Mouse (Mus musculus) MEL (cell line): ENCODE results near the gene Tldc1. TPM values are rescaled to one million over a fixed set of nuclear protein-coding genes. Genes with fewer than 3 reads are reported as not detected.

Experiments used
- DNase-seq: peaks from one replicate; pipeline ENCODE4 v3.0.0; 2011; ENCODE audit warnings: low read depth, low spot score
- H3K27ac ChIP-seq: 2 replicates; pipeline ENCODE4 v1.5.1; 2012; ENCODE audit warnings: low read depth, mild to moderate bottlenecking, control low read depth, low read length, moderate library complexity; ENCODE audit not compliant: control insufficient read depth
- H3K27me3 ChIP-seq, 2 experiments: fragments of 150-350 bp in 1 of 2; sonication (generic) in 1 of 2; 2 replicates each; pipeline ENCODE4 v1.6.1; 2012; ENCODE audit warnings: low read length in 2 of 2, mild to moderate bottlenecking in 2 of 2, improper control_type of control experiment in 1 of 2, moderate library complexity in 1 of 2; ENCODE audit not compliant: insufficient read depth in 2 of 2, control insufficient read depth in 1 of 2
- H3K36me3 ChIP-seq, 2 experiments: 2 replicates each; pipeline ENCODE4 v1.6.1; 2012 to 2014; ENCODE audit warnings: low read length in 2 of 2, improper control_type of control experiment in 1 of 2, inconsistent platforms in 1 of 2, mild to moderate bottlenecking in 1 of 2; ENCODE audit not compliant: insufficient read depth in 2 of 2, control insufficient read depth in 1 of 2
- H3K4me1 ChIP-seq, 2 experiments: fragments of 150-350 bp in 1 of 2; sonication (generic) in 1 of 2; 2 replicates each; pipeline ENCODE4 v1.6.1; 2012; ENCODE audit warnings: low read length in 2 of 2, improper control_type of control experiment in 1 of 2, mild to moderate bottlenecking in 1 of 2; ENCODE audit not compliant: insufficient read depth in 2 of 2, control insufficient read depth in 1 of 2
- H3K4me3 ChIP-seq, 2 experiments: fragments of 150-350 bp in 1 of 2; sonication (generic) in 1 of 2; 2 replicates each; pipeline ENCODE4 v1.5.1; 2012; ENCODE audit warnings: low read depth in 2 of 2, low read length in 2 of 2, mild to moderate bottlenecking in 2 of 2, moderate library complexity in 2 of 2, control low read depth in 1 of 2, improper control_type of control experiment in 1 of 2; ENCODE audit not compliant: control insufficient read depth in 1 of 2, insufficient read depth in 1 of 2
- H3K79me2 ChIP-seq: 2 replicates; pipeline ENCODE4 v1.6.1; 2012; ENCODE audit warnings: mild to moderate bottlenecking, low read length, moderate library complexity; ENCODE audit not compliant: control insufficient read depth, poor library complexity, insufficient read depth
- H3K9ac ChIP-seq: 2 replicates; pipeline ENCODE4 v1.6.1; 2012; ENCODE audit warnings: low read depth, mild to moderate bottlenecking, control low read depth, low read length, moderate library complexity; ENCODE audit not compliant: control insufficient read depth, poor library complexity, severe bottlenecking
- H3K9me3 ChIP-seq: fragments of 150-350 bp; sonication (generic); replicated peaks from 2 replicates; pipeline ENCODE4 v1.6.1; 2012; ENCODE audit warnings: mild to moderate bottlenecking, low read length, improper control_type of control experiment, moderate library complexity; ENCODE audit not compliant: insufficient read depth
- BHLHE40 ChIP-seq: IDR thresholded peaks from 2 replicates; pipeline ENCODE4 v1.6.1; 2012; ENCODE audit warnings: low read depth, mild to moderate bottlenecking, inconsistent platforms, low read length, improper control_type of control experiment, borderline replicate concordance
- CHD2 ChIP-seq: IDR thresholded peaks from 2 replicates; pipeline ENCODE4 v1.6.1; 2011; ENCODE audit warnings: low read length, improper control_type of control experiment
- E2F4 ChIP-seq: IDR thresholded peaks from 2 replicates; pipeline ENCODE4 v1.6.1; 2011; ENCODE audit warnings: low read depth, low read length, improper control_type of control experiment, borderline replicate concordance
- ETS1 ChIP-seq: IDR thresholded peaks from 2 replicates; pipeline ENCODE4 v1.6.1; 2012; ENCODE audit warnings: low read depth, mild to moderate bottlenecking, inconsistent platforms, low read length, improper control_type of control experiment, moderate library complexity
- GABPA ChIP-seq: IDR thresholded peaks from 2 replicates; pipeline ENCODE4 v1.6.1; 2012; ENCODE audit warnings: low read depth, mild to moderate bottlenecking, inconsistent platforms, low read length, improper control_type of control experiment, moderate library complexity
- HCFC1 ChIP-seq: IDR thresholded peaks from 2 replicates; pipeline ENCODE4 v1.6.1; 2012; ENCODE audit warnings: low read depth, mild to moderate bottlenecking, inconsistent platforms, low read length, improper control_type of control experiment, moderate library complexity
- MAX ChIP-seq: IDR thresholded peaks from 2 replicates; pipeline ENCODE4 v1.6.1; 2011; ENCODE audit warnings: low read length, improper control_type of control experiment
- MYB ChIP-seq: IDR thresholded peaks from 2 replicates; pipeline ENCODE4 v1.6.1; 2011; ENCODE audit warnings: mild to moderate bottlenecking, low read depth, low read length, improper control_type of control experiment
- MYC ChIP-seq: IDR thresholded peaks from 2 replicates; pipeline ENCODE4 v1.6.1; 2011; ENCODE audit warnings: low read depth, mild to moderate bottlenecking, low read length, improper control_type of control experiment, moderate library complexity
- NRF1 ChIP-seq: IDR thresholded peaks from 2 replicates; pipeline ENCODE4 v1.6.1; 2014; ENCODE audit warnings: low read depth, mild to moderate bottlenecking, inconsistent platforms, low read length, improper control_type of control experiment, moderate library complexity; ENCODE audit not compliant: poor library complexity, insufficient read depth, severe bottlenecking
- RAD21 ChIP-seq: IDR thresholded peaks from 2 replicates; pipeline ENCODE4 v1.6.1; 2011; ENCODE audit warnings: mild to moderate bottlenecking, low read depth, low read length, improper control_type of control experiment
- SMC3 ChIP-seq: IDR thresholded peaks from 2 replicates; pipeline ENCODE4 v1.6.1; 2011; ENCODE audit warnings: low read depth, low read length, improper control_type of control experiment
- TBP ChIP-seq: IDR thresholded peaks from 2 replicates; pipeline ENCODE4 v1.8.0; 2011; ENCODE audit warnings: low read depth, low read length, improper control_type of control experiment
- USF1 ChIP-seq: IDR thresholded peaks from 2 replicates; pipeline ENCODE4 v1.6.1; 2014; ENCODE audit warnings: low read depth, mild to moderate bottlenecking, inconsistent platforms, low read length, improper control_type of control experiment, moderate library complexity
- ZC3H11A ChIP-seq: IDR thresholded peaks from 2 replicates; pipeline ENCODE4 v1.6.1; 2012; ENCODE audit warnings: low read depth, mild to moderate bottlenecking, inconsistent platforms, low read length, improper control_type of control experiment
- ZKSCAN1 ChIP-seq: IDR thresholded peaks from 2 replicates; pipeline ENCODE4 v1.6.1; 2012; ENCODE audit warnings: low read depth, mild to moderate bottlenecking, inconsistent platforms, low read length, improper control_type of control experiment, moderate library complexity
- polyA plus RNA-seq, 2 experiments: library from polyadenylated mRNA; stranded (reverse) in 1 of 2; unstranded in 1 of 2; fragments of >175 nt in 1 of 2; fragments of >200 nt in 1 of 2; gene quantifications; 2 replicates each; pipeline versions ENCODE4 v1.2.1 to v1.2.4; 2012; ENCODE audit warnings: low replicate concordance in 2 of 2, low read depth in 1 of 2; ENCODE audit not compliant: insufficient read length in 2 of 2, insufficient read depth in 1 of 2, missing spikeins in 1 of 2
- total RNA-seq: library from RNA; depleted of rRNA; stranded (reverse); fragments of 300-350 nt; gene quantifications from 2 replicates; pipeline ENCODE4 v1.2.3, GENCODE M21; 2012

Tldc1 gene
- total and polyA plus RNA-seq, 3 experiments, result 16.1 to 16.4 TPM; not detected in 1

- Histone ChIP-seq H3K4me1 (peaks cover 4 to 5% of the 10 kb centered on the region in 2 experiments), H3K4me3 (no peak overlapping the region)
- no peak for TF ChIP-seq RAD21
- TF ChIP-seq, all 39 proteins: peak for 0
- no peaks in the 10 kb centered on the region for H3K9me3 ChIP-seq
- H3K9ac ChIP-seq, result no peak overlapping the region
- peaks cover 0 to 2% of the 10 kb centered on the region in 2 experiments; a peak in 2 of 4 replicates for H3K36me3 ChIP-seq
- no peak for DNase-seq
- no peak overlapping the region for H3K27ac ChIP-seq
- H3K79me2 ChIP-seq, result no peaks in the 10 kb centered on the region
- no peaks in the 10 kb centered on the region for H3K27me3 ChIP-seq
Measured at GRCm38 (mm10) chr8:119819976-119820375, 41.8 kb upstream of the Tldc1 start.

GRCm38 (mm10) chr8:119819316-119819715 lies 41.1 kb upstream of the Tldc1 start:
- TF ChIP-seq GABPA, result no peak
- no peak for TF ChIP-seq CHD2
- no peak for TF ChIP-seq TBP
- no peak for TF ChIP-seq MYB
- TF ChIP-seq ETS1, result no peak
- TF ChIP-seq NRF1, result no peak
- TF ChIP-seq ZKSCAN1, result no peak
- TF ChIP-seq SMC3, result no peak
- no peak for TF ChIP-seq E2F4
- no peak for TF ChIP-seq BHLHE40
- TF ChIP-seq HCFC1, result no peak
- TF ChIP-seq USF1, result no peak
- H3K36me3 ChIP-seq, result no peaks in the 10 kb centered on the region
- no peaks in the 10 kb centered on the region for H3K27me3 ChIP-seq
- no peak overlapping the region for H3K4me3 ChIP-seq
- H3K4me1 ChIP-seq, result peaks cover under 1 to 3% of the 10 kb centered on the region in 2 experiments; a peak in 3 of 4 replicates
- no peaks in the 10 kb centered on the region for H3K9me3 ChIP-seq
- H3K9ac ChIP-seq, result no peak overlapping the region
- no peak overlapping the region for H3K27ac ChIP-seq
- no peak for DNase-seq
- H3K79me2 ChIP-seq, result no peaks in the 10 kb centered on the region

- no peak overlapping the region for H3K4me3 ChIP-seq
- no peak overlapping the region for H3K27ac ChIP-seq
- H3K27me3 ChIP-seq, result no peaks in the 10 kb centered on the region
- no peaks in the 10 kb centered on the region for H3K9me3 ChIP-seq
- TF ChIP-seq BHLHE40 (no peak), USF1 (no peak), SMC3 (no peak), MAX (no peak), MYB (no peak), MYC (no peak), ZC3H11A (no peak)
- H3K36me3 ChIP-seq, result peaks cover 0 to 11% of the 10 kb centered on the region in 2 experiments; a peak in 2 of 4 replicates
- H3K9ac ChIP-seq, result no peak overlapping the region
- H3K4me1 ChIP-seq, result peaks cover 3 to 15% of the 10 kb centered on the region in 2 experiments
- no peak for DNase-seq
- no peaks in the 10 kb centered on the region for H3K79me2 ChIP-seq
Measured at GRCm38 (mm10) chr8:119817446-119817845, 39.2 kb upstream of the Tldc1 start.
